Mouse (Mus musculus): Measurements from ENCODE around the gene Zfp39.
A peak's percentile ranks its signal among the peaks of the same experiment; 100 is the strongest.

Gene Zfp39

DNA sequence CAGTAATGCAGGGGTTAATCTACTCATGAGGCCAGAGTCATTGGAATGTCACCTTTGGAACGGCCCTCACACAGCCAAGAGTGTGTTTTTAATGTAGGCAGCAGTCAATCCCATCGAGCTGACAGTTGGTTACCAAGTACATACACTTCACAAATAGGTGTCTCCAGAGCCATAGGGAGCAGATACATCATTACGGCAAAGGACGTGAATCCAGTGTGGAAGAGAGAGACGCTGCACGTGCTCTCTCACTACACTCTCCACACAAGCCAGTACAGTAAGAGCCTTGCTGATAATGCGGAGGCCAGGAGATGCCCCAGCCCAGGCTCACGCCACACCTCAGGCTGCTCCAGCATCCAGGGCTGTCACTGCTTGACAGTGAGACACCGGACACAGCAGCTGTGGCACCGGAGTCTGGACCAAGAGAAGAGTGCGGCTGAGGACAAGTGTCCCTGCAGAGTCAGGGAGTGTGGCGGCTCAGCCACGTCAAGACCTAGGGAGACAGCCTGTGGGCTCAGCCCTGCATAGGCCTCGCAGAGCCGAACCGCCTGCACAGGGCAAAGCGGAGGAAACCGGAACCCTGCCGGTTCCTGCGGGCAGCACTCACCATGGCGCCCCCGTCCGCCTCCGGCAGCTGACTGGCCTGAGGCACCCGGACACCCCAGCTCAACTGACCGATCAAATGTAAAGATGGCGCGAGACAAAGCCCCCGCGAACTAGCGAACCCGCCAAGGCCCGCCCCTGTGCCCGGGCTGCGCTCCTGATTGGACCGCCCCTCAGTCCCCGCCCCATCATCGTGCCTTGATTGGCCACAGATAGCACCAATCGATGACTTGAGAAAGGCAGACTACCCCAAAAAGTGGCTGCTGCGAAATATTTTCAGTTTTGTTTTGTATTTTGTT is at the start of gene Zfp39:
Gene Zfp39 (minus strand): TSS at position 715 of the 899 bp plus-strand sequence.
- DNase-seq (ENCODE audit: low spot score in 2 of 2) = peak; percentile 97 to 98

DNA sequence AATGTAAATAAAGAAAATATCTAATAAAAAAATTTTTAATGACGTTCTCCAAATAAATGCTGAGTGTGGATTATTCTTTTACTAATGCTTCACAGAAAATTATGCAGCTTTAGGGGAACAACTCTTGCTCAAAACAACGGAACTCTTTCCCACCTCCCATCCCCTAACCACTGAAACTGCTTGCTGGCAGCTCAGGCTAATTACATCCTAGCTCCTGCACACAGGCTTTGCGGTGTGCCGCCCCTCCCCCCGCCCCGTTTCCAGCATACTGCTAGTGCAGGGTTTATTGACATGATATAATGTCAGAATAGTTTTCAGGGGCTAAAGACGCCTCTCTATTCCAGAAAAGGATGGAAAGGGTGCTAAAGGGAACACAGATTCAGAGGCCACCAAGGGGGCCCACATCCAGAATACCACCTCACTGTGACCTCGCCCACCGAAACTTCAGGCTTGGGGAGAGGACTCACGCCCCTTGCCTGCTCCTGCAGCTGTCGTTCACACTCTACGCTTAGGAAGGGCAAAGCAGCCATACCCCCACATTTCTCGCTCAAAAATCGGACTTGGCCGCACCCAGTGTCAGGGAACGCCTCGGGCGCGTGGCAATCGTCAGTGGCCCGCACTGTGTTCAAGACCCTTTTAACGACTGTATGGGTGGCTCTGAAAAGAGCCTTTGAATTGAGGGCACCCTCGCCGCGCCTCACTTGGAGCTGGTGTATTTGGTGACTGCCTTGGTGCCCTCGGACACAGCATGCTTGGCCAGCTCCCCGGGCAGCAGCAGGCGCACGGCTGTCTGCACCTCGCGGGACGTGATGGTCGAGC is 49.5 kb upstream of the Zfp39 start:
- peak in 1 of 2 experiments; percentile 24 for DNase-seq (ENCODE audit: low spot score in 2 of 2)

GRCm38 (mm10) chr11:58951210-58951609 is 47.2 kb upstream of the Zfp39 start:
- DNase-seq (ENCODE audit: low spot score in 2 of 2) = no peak

- no peak for DNase-seq (ENCODE audit: low spot score in 2 of 2)
Observed at GRCm38 (mm10) chr11:58949480-58950431, 45.7 kb upstream of the Zfp39 start.

DNA sequence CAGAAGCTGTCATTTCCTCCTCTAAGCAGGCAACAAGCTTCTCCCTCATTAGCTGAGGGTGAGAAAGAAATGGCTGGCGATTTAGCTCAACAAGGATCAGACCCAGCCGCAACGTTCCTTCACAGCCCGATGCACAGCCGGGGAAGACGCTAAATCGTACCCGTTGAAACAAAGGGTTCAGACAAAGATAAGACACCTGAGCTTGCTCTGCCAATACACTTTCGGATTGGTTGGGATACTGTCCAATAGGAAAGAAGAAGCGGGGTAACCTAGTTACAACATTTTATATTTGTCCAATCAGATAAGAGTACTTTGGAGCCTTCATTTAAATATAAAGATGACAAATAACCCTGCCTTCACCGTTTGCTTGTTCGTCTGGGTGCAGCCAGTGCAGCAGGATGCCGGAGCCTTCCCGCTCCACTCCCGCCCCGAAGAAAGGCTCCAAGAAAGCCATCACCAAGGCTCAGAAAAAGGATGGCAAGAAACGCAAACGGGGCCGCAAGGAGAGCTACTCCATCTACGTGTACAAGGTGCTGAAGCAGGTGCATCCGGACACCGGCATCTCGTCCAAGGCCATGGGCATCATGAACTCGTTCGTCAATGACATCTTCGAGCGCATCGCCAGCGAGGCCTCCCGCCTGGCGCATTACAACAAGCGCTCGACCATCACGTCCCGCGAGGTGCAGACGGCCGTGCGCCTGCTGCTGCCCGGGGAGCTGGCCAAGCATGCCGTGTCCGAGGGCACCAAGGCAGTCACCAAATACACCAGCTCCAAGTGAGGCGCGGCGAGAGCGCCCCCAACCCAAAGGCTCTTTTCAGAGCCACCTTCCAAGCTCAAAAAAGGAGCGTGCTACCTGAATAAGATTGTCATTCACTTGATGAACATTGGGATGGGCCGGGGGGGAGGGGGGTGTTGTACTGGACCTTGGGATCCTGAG is 44.8 kb upstream of the Zfp39 start, which contains the start of gene Hist3h2ba:
Gene Hist3h2ba (plus strand): TSS at position 379 of the 938 bp plus-strand sequence.
- peak; percentile 69 to 86 for DNase-seq (ENCODE audit: low spot score in 2 of 2)

- DNase-seq (ENCODE audit: low spot score in 2 of 2) = no peak
Observed at GRCm38 (mm10) chr11:58947798-58948528, 43.9 kb upstream of the Zfp39 start.

GRCm38 (mm10) chr11:58947306-58947705 is 43.3 kb upstream of the Zfp39 start:
- no peak for DNase-seq (ENCODE audit: low spot score in 2 of 2)

DNA sequence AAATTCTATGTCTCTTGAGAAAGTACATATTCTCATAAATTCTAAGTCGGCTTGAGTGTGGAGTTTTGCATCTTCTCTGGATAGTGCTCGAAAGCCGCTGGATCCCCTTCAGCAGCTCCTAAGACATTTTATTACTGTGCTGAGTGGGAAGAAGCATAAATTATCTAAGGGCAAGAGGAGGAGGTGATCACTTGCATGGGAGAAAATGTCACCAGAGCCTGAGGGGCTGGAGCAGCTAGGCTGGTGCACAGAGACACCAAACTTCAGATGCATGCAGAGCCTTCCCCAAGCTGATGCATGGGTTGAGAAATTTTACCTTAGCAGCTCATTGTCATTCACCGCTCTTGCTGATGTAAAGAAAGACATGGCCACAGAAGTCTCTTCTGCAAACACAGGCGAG is 40.1 kb upstream of the Zfp39 start:
- no peak for DNase-seq (ENCODE audit: low spot score in 2 of 2)

DNA sequence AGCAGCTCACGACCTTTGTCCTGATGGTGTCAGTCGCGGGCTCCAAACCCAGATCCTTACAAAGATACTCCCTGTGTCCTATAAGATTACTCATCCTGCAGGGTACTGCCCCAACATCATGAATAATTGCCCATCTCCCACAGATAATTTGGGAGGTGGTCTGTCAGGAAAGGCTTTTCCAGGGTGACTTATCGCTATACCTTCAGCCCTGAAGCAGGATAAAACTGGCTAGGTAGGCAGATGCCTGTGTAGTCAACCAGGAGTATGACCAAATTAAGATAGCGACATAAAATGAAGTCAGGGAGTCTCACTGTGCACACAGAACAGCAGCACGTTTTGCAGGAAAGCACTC is 35.0 kb upstream of the Zfp39 start:
- DNase-seq (ENCODE audit: low spot score in 2 of 2) = no peak

DNA sequence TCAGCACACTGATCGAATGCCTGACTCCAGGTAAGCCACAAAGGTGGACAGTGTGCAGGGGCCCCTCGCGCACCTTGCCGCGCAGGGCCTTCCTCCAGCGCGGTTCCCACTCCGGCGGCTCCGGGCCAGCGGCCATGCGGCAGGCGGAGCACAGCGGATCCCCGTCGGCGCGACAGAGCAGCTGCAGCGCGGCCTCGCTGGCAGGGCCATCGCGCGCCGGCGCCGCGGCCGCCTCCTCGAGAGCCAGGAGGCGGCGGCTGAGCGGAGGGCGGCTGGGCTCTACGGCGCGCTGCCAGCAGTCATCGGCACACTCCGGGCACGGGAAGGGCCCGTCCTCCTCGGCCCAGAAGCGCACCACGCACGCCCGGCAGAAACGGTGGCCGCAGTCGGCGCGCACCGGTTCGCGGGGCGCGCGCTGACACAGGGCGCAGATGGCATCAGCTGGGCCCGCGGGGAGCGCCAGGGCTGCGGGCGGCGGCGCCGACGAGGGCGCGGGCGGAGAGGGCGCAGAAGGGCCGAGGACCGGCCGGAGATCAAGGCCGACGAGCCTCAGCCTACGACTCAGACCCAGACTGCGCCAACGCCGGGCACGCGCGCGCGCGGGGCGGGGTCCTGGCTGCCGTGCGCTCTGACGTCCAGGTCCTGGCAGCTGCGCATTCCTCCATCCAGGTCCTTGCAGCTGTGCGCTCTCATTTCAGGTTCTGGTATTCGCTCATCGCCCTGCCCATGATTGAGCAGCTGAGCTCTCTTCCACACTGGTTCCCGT is 34.5 kb upstream of the Zfp39 start, which contains the start of gene Rnf187:
Gene Rnf187 (minus strand): TSS at position 595 of the 766 bp plus-strand sequence.
- peak; percentile 91 to 92 for DNase-seq (ENCODE audit: low spot score in 2 of 2)

DNA sequence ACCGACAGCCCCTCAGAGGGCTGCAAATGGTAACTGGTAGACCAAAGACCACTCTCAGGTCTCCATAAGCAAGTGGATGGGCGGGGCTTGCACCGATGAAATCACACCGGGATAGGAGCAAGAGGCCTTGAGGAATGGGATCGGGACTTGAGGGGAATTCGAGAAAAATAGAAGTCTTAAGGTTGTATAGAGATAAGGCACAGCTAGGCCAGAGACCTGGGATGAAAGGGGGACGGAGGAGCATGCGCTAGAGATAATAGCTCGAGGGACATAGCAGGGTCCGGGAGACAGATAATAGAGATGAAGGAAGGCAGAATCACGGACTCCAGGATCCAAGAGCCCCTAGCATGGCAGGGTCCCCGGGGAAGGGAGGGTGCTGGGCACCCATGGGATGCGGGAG is 33.9 kb upstream of the Zfp39 start:
- DNase-seq (ENCODE audit: low spot score in 2 of 2) = no peak

GRCm38 (mm10) chr11:58931576-58931975 is 27.6 kb upstream of the Zfp39 start:
- no peak for DNase-seq (ENCODE audit: low spot score in 2 of 2)

DNA sequence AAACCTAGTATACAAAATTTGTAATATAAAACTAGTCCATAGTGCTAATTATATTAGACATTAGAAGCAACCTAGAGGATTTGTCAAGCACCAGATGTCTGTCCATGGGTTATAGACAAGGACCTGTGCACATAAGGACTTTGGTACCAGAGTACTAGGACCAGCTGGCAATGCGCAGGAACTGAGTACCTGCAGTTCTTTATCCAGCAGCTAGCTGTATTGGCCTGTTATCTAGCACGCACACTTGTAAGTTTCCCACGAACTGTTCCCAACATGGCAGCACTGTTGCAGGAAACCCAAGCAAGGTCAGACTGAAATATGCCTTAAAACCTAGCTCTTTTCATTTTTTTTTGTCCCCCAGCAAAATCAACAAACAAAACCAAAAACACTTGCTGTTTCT is 26.2 kb upstream of the Zfp39 start:
- no peak for DNase-seq (ENCODE audit: low spot score in 2 of 2)

GRCm38 (mm10) chr11:58929641-58930040 is 25.6 kb upstream of the Zfp39 start:
- no peak for DNase-seq (ENCODE audit: low spot score in 2 of 2)

DNA sequence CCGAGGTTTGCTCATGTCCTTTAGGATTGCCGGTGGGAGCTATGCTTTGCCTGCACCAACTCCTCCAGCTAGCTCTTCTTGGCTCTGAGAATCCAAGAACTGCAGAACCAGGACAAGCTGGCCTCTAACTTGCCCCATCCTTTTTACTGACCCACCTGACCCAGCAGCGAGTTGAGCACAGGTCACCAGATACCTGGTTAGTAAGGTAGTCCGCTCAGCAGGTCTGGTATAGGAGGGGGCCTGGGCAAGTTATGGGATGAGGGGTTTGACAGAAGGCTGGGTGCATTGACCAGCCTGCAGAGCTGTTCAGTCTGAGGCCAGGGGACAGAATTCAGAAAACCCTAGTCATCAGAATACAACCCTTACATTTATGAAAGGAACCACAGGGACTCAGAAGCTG is 25.0 kb upstream of the Zfp39 start:
- no peak for DNase-seq (ENCODE audit: low spot score in 2 of 2)

DNA sequence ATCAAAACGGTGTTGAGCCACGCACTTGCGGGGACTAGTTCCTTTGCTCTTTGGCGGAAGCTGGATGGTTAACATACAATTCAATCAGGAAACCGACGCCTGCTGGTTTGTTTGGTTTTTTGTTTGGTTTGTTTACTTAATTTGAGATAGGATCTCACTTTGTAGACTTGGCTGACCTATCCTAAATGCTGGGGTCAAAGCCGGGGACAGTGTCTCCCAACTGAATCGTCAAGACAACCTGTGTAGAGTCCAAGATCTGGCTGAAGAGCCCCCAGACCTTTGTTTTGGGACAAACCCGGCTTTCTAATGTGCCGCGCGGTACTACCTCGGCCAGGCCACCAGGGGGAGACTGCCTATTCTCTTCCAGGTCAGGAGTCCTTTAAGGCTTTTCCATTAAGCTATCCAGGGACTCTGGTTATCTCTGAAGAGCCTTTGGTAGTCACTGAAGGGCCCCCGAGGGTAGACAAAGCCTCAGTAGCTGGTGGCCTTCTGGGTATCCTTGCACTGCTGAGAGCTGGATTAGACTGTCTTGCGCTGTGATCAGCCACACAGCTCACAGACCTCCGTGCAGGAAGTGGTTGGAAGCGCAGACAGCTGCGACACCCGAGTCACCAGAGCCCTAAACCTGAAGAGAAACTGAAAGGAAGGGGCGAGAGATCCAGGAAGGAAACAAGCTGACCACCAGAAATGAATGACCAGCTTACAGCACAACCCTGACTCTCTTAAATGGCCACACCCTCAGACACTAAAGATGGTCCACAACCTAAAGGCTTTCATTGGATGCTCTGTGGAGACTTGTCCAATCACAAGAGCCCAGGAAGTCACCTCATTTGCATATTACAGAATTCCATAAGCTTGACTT is 24.0 kb upstream of the Zfp39 start:
- DNase-seq (ENCODE audit: low spot score in 2 of 2) = peak; percentile 59 to 79

- no peak for DNase-seq (ENCODE audit: low spot score in 2 of 2)
Observed at GRCm38 (mm10) chr11:58927053-58927452, 23.0 kb upstream of the Zfp39 start.

DNA sequence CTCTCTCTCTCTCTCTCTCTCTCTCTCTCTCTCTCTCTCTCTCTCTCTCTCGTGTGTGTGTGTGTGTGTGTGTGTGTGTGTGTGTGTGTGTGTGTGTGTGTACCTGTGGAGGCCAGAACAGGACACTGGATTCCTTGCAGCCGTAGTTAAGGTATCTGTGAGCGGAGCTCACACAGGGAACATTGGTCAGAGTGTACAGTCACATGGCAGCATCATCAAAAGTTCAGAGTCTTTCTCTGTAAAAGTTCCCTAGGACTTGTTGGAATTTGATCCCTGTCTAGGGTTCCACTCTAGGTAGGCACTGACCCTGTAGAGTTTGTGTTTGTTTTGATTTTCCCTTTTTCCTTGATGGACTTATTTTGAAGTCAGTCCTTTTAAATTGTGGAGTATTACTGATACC is 22.6 kb upstream of the Zfp39 start:
- DNase-seq (ENCODE audit: low spot score in 2 of 2) = no peak

Data from heart, adult 9 months (tissue).